Mouse (Mus musculus) hindlimb bud, embryonic 11.5 days (tissue): Measurements from ENCODE around the gene Kifc3.

ENCODE experiments used
- DNase-seq: peaks from one replicate; pipeline ENCODE4 v3.0.0-alpha.2; 2012; ENCODE audit warnings: low read depth, low spot score; ENCODE audit errors: extremely low spot score

The Kifc3 gene

GRCm38 (mm10) chr8:95137641-95138098 lies 64.9 kb downstream of the Kifc3 start:
- DNase-seq, result no peak

- DNase-seq, result no peak
Measured at GRCm38 (mm10) chr8:95137201-95137600, 65.4 kb downstream of the Kifc3 start.

GRCm38 (mm10) chr8:95136218-95136617 lies 66.4 kb downstream of the Kifc3 start:
- no peak for DNase-seq

GRCm38 (mm10) chr8:95135242-95135641 lies 67.4 kb downstream of the Kifc3 start:
- no peak for DNase-seq

- DNase-seq, result no peak
Measured at GRCm38 (mm10) chr8:95134186-95134585, 68.4 kb downstream of the Kifc3 start.

GRCm38 (mm10) chr8:95131983-95132382 lies 70.6 kb downstream of the Kifc3 start:
- DNase-seq, result no peak

GRCm38 (mm10) chr8:95130966-95131537 lies 71.6 kb downstream of the Kifc3 start:
- no peak for DNase-seq

GRCm38 (mm10) chr8:95128750-95129260 lies 73.8 kb downstream of the Kifc3 start:
- DNase-seq, result no peak

GRCm38 (mm10) chr8:95127658-95128057 lies 75.0 kb downstream of the Kifc3 start:
- DNase-seq, result no peak

GRCm38 (mm10) chr8:95126497-95126896 lies 76.1 kb downstream of the Kifc3 start:
- no peak for DNase-seq

- no peak for DNase-seq
Measured at GRCm38 (mm10) chr8:95123455-95123854, 79.2 kb downstream of the Kifc3 start.

GRCm38 (mm10) chr8:95113750-95114149 lies 88.9 kb downstream of the Kifc3 start:
- DNase-seq, result no peak

GRCm38 (mm10) chr8:95113108-95113507 lies 89.5 kb downstream of the Kifc3 start:
- no peak for DNase-seq

GRCm38 (mm10) chr8:95112594-95112993 lies 90.0 kb downstream of the Kifc3 start:
- no peak for DNase-seq

GRCm38 (mm10) chr8:95107306-95107705 lies 95.3 kb downstream of the Kifc3 start:
- DNase-seq, result no peak

- no peak for DNase-seq
Measured at GRCm38 (mm10) chr8:95101972-95102371, 100.6 kb downstream of the Kifc3 start.

GRCm38 (mm10) chr8:95099009-95099408 lies 103.6 kb downstream of the Kifc3 start:
- no peak for DNase-seq

GRCm38 (mm10) chr8:95093574-95093973 lies 109.0 kb downstream of the Kifc3 start:
- DNase-seq, result no peak

GRCm38 (mm10) chr8:95085432-95086141 lies 117.0 kb downstream of the Kifc3 start:
- DNase-seq, result no peak

- no peak for DNase-seq
Measured at GRCm38 (mm10) chr8:95084744-95085431, 117.7 kb downstream of the Kifc3 start.

- DNase-seq, result no peak
Measured at GRCm38 (mm10) chr8:95084261-95084660, 118.4 kb downstream of the Kifc3 start.

GRCm38 (mm10) chr8:95081650-95082049 lies 121.0 kb downstream of the Kifc3 start:
- DNase-seq, result no peak
